Mouse (Mus musculus): ENCODE results near the gene Hist1h1t. TPM values are rescaled to one million over a fixed set of nuclear protein-coding genes. Genes with fewer than 3 reads are reported as not detected.
A peak's percentile ranks its signal among the peaks of the same experiment; 100 is the strongest.

Gene Hist1h1t
- polyA plus RNA-seq, 1 experiment from 2014 or later = not detected

DNA sequence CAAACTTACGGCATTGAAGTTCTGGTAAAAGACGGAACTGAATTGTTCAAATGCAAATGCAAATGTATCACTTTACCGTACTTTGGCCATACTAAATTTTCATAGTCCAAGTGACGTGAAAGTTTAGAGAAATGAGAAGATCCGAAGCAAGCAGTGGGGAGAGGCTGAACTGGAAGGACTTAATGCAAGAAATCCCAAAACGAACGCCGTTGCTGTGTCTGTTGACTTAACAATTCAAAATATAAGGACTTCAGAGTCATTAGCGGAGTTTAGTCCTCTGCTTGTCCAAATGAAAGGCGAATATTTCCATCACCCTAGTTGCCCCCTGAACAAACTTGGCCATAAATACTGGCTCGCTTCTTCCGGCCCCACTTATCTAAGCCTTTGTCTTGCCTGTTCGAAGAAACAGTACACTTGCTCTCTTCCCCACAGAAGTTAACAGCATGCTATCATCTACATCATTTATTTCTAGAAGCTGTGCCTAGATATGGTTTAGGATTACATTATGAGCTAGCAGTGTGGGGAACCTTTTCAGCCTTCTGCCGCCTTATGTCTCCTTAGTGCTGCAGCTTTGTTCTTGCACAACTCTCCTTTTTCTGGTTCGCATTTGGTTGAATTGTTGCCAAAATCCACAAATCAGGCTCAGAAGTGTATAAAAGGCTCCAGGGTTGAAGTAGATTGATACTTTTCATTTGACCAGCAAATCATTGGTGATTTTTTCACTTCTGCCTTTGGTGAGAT is 10.3 kb upstream of the Hist1h1t start:
- Histone ChIP-seq H3K27me3 (ENCODE audit: control insufficient read depth, insufficient read depth, low read length) (no peaks in the 10 kb centered on the region), H3K4me1 (ENCODE audit: control insufficient read depth, insufficient read depth, low read length) (0 out of 2 replicates have a peak, but pooled peaks cover 8% of the 10 kb centered on the region), H3K4me2 (peak overlapping the region; percentile 70), H3K4me3 (ENCODE audit: low read depth, low read length) (peak overlapping the region; percentile 49), H3K27ac (ENCODE audit: low read depth, low read length) (peak overlapping the region; percentile 97), H3K9me3 (replicated peaks; ENCODE audit: control insufficient read depth, low read length) (no peaks in the 10 kb centered on the region), H3K9ac (ENCODE audit: low read depth, low read length) (peak overlapping the region; percentile 68), H3K36me3 (ENCODE audit: control insufficient read depth, insufficient read depth, low read length) (no peaks in the 10 kb centered on the region)
- WGBS (ENCODE audit: insufficient replicate concordance) = 15% methylated on average over 15 of the region's 15 CpGs
- no peak for ATAC-seq (replicated peaks; ENCODE audit: insufficient number of reproducible peaks, low FRiP score, low TSS enrichment)

DNA sequence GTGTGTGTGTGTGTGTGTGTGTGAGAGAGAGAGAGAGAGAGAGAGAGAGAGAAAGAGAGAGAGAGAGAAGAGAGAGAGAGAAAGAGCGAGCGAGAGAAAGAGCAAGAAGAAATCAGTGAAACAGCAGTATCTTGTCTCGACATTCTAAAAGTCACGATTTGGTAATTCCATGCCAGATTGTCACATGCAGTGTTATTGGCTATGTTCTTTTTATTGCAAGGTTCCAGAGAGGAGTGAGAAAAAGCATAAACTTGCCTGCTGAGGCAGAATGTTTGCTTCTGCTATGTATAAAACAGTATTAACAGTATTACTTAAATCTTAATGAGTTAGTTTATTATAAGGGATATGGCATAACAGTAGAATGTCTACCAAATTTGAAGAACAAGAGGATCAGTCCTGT is 9.6 kb upstream of the Hist1h1t start:
- ATAC-seq (replicated peaks; ENCODE audit: insufficient number of reproducible peaks, low FRiP score, low TSS enrichment) = no peak
- Histone ChIP-seq H3K4me1 (ENCODE audit: control insufficient read depth, insufficient read depth, low read length) (0 out of 2 replicates have a peak, but pooled peaks cover 8% of the 10 kb centered on the region), H3K9ac (ENCODE audit: low read depth, low read length) (peak overlapping the region; percentile 68), H3K36me3 (ENCODE audit: control insufficient read depth, insufficient read depth, low read length) (no peaks in the 10 kb centered on the region), H3K9me3 (replicated peaks; ENCODE audit: control insufficient read depth, low read length) (no peaks in the 10 kb centered on the region), H3K4me3 (ENCODE audit: low read depth, low read length) (peak overlapping the region; percentile 49), H3K4me2 (peak overlapping the region; percentile 70), H3K27ac (ENCODE audit: low read depth, low read length) (peak overlapping the region; percentile 97), H3K27me3 (ENCODE audit: control insufficient read depth, insufficient read depth, low read length) (no peaks in the 10 kb centered on the region)
- WGBS (ENCODE audit: insufficient replicate concordance) = 66% methylated on average over 4 of the region's 4 CpGs

DNA sequence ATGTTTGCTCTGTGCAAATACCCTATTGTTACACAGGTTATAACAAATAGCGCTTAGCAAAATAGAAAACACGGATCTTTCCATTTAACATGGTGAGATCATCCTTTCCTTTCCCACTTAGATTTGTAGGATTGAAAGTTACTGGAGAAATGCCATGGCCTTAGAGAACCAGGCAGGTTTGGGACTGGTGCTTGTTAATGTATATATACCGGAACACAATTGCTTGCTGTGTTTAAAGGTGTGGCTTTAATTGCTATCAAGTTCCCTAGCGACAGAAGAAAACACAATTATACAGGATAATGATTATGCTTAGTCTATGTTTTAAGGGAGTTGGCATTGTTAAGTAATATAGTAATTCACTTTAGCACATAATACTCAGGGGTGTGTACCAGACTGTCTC is 8.4 kb upstream of the Hist1h1t start:
- Histone ChIP-seq H3K27ac (ENCODE audit: low read depth, low read length) (no peak overlapping the region), H3K4me1 (ENCODE audit: control insufficient read depth, insufficient read depth, low read length) (0 out of 2 replicates have a peak, but pooled peaks cover 8% of the 10 kb centered on the region), H3K4me3 (ENCODE audit: low read depth, low read length) (no peak overlapping the region), H3K9ac (ENCODE audit: low read depth, low read length) (no peak overlapping the region), H3K27me3 (ENCODE audit: control insufficient read depth, insufficient read depth, low read length) (no peaks in the 10 kb centered on the region), H3K36me3 (ENCODE audit: control insufficient read depth, insufficient read depth, low read length) (no peaks in the 10 kb centered on the region), H3K9me3 (replicated peaks; ENCODE audit: control insufficient read depth, low read length) (no peaks in the 10 kb centered on the region), H3K4me2 (no peak overlapping the region)
- ATAC-seq (replicated peaks; ENCODE audit: insufficient number of reproducible peaks, low FRiP score, low TSS enrichment) = no peak
- WGBS (ENCODE audit: insufficient replicate concordance) = 89% methylated on average over 4 of the region's 4 CpGs

DNA sequence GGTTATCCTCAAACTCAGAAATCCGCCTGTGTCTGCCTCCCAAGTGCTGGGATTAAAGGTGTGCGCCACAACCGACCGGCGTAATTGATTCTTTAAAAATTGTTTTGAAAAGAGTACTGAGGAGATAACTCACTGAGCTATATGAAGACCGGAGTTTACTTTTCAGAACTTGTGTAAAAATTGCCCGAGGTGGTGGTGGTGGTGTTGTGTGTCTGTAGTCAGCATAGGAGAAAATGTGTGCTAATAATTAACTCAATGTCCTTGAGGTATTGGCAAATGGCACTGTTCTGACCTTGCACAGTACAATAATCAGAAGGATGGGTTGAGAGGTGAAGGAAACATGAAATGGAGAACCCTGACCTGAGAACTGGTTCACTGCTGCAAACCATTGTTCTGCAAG is 7.7 kb upstream of the Hist1h1t start:
- no peak for ATAC-seq (replicated peaks; ENCODE audit: insufficient number of reproducible peaks, low FRiP score, low TSS enrichment)
- Histone ChIP-seq H3K4me1 (ENCODE audit: control insufficient read depth, insufficient read depth, low read length) (0 out of 2 replicates have a peak, but pooled peaks cover 4% of the 10 kb centered on the region), H3K9ac (ENCODE audit: low read depth, low read length) (no peak overlapping the region), H3K4me2 (no peak overlapping the region), H3K9me3 (replicated peaks; ENCODE audit: control insufficient read depth, low read length) (no peaks in the 10 kb centered on the region), H3K36me3 (ENCODE audit: control insufficient read depth, insufficient read depth, low read length) (no peaks in the 10 kb centered on the region), H3K4me3 (ENCODE audit: low read depth, low read length) (no peak overlapping the region), H3K27ac (ENCODE audit: low read depth, low read length) (no peak overlapping the region), H3K27me3 (ENCODE audit: control insufficient read depth, insufficient read depth, low read length) (no peaks in the 10 kb centered on the region)
- 88% methylated on average over 7 of the region's 7 CpGs for WGBS (ENCODE audit: insufficient replicate concordance)

DNA sequence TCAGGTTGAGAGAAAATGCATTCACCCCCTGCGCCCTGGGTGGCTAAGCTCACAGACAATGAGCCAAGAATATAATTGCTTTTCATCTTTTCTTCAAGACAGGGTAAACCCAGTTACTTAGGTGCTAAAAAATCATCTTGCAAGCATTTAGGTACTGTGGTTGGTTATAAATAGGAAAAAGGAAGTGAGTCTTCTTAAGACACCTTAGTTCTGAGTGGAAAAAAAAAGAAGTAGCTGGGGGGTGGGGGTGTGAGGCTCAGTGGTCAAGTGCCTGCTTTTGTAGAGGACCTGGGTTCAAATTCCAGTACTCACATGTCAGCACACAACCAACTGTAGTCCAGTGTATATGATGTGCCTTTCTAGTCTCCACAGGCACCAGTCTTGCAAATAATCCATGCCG is 6.7 kb upstream of the Hist1h1t start:
- H3K4me3 ChIP-seq (ENCODE audit: low read depth, low read length) = no peak overlapping the region
- no peak overlapping the region for H3K9ac ChIP-seq (ENCODE audit: low read depth, low read length)
- 94% methylated on average over 2 of the region's 2 CpGs for WGBS (ENCODE audit: insufficient replicate concordance)
- 0 out of 2 replicates have a peak, but pooled peaks cover 3% of the 10 kb centered on the region for H3K4me1 ChIP-seq (ENCODE audit: control insufficient read depth, insufficient read depth, low read length)
- no peaks in the 10 kb centered on the region for H3K27me3 ChIP-seq (ENCODE audit: control insufficient read depth, insufficient read depth, low read length)
- no peak overlapping the region for H3K27ac ChIP-seq (ENCODE audit: low read depth, low read length)
- no peak overlapping the region for H3K4me2 ChIP-seq
- ATAC-seq (replicated peaks; ENCODE audit: insufficient number of reproducible peaks, low FRiP score, low TSS enrichment) = no peak
- no peaks in the 10 kb centered on the region for H3K9me3 ChIP-seq (replicated peaks; ENCODE audit: control insufficient read depth, low read length)
- H3K36me3 ChIP-seq (ENCODE audit: control insufficient read depth, insufficient read depth, low read length) = no peaks in the 10 kb centered on the region

DNA sequence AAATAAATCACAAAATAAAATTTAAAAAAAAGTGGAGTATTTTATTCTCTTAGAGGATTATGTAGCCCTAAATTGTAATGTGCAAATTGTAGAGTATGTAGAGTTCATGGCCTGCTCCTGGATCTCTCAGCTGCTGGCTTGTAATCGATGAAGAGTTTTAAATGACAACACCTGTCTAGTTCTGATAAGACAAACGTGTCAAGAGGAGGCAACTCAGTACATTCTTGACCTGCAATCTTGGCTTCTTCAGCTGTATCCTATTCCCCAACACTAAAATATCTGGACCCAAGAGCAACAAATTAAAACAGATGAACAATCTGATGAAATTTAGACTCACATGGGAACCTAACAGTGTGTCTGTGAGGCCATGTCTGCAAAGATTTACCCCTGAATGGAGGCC is 6.2 kb upstream of the Hist1h1t start:
- Histone ChIP-seq H3K9ac (ENCODE audit: low read depth, low read length) (no peak overlapping the region), H3K4me2 (no peak overlapping the region), H3K27ac (ENCODE audit: low read depth, low read length) (no peak overlapping the region), H3K4me1 (ENCODE audit: control insufficient read depth, insufficient read depth, low read length) (0 out of 2 replicates have a peak, but pooled peaks cover 3% of the 10 kb centered on the region), H3K9me3 (replicated peaks; ENCODE audit: control insufficient read depth, low read length) (no peaks in the 10 kb centered on the region), H3K36me3 (ENCODE audit: control insufficient read depth, insufficient read depth, low read length) (no peaks in the 10 kb centered on the region), H3K27me3 (ENCODE audit: control insufficient read depth, insufficient read depth, low read length) (no peaks in the 10 kb centered on the region), H3K4me3 (ENCODE audit: low read depth, low read length) (no peak overlapping the region)
- 49% methylated on average over 2 of the region's 2 CpGs for WGBS (ENCODE audit: insufficient replicate concordance)
- no peak for ATAC-seq (replicated peaks; ENCODE audit: insufficient number of reproducible peaks, low FRiP score, low TSS enrichment)

DNA sequence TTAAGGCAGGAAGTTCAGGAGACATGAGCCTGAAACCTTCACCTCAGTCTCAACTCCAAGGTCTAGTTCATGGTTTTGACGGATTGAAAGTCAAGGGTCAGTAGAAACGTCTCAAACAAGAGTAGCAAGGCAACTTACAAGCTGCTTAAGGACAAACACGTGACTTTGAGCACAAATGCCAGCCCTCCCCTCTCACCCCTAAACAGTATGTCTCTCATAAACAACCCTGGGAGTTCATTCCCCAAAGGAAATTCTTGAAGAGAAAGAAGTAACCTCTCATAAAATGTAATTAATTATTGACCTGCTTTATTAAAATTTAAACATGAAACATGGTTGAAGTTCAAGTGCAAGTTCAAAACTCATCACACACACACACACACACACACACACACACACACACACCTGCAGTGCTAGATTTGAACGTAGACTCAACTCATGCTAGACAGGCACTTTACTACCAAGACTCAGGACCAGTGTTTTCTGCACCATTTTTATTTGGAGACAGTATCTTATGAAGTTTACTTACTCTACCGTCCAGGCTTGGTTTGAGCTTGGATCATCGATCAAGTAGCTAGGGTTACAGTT is 1.7 kb upstream of the Hist1h1t start:
- Histone ChIP-seq H3K4me1 (ENCODE audit: control insufficient read depth, insufficient read depth, low read length) (no peaks in the 10 kb centered on the region; the same call in 1 of the 2 replicates), H3K9me3 (replicated peaks; ENCODE audit: control insufficient read depth, low read length) (no peaks in the 10 kb centered on the region), H3K27ac (ENCODE audit: low read depth, low read length) (no peak overlapping the region), H3K27me3 (ENCODE audit: control insufficient read depth, insufficient read depth, low read length) (no peaks in the 10 kb centered on the region), H3K4me2 (no peak overlapping the region), H3K36me3 (ENCODE audit: control insufficient read depth, insufficient read depth, low read length) (no peaks in the 10 kb centered on the region), H3K4me3 (ENCODE audit: low read depth, low read length) (no peak overlapping the region), H3K9ac (ENCODE audit: low read depth, low read length) (no peak overlapping the region)
- WGBS (ENCODE audit: insufficient replicate concordance) = 77% methylated on average over 6 of the region's 6 CpGs
- no peak for ATAC-seq (replicated peaks; ENCODE audit: insufficient number of reproducible peaks, low FRiP score, low TSS enrichment)

DNA sequence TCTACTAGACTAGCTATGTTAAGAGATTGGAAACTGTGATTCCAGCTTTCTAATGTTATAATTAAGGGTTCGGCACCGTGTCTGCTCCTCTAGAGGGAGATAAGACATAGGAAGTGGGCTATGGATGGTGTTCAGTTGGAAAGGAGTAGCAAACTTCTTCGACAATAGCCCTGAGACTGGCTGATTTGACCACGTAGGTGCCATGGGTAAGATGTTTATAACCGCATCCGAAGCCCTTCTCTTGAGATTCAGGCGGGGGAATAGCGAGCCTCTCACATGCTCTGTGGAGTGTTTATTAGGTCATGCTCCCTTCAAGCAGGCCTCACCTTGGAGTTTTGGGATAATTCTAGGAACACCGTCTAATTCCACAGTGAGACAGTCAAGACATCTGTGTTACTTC is 658 bp upstream of the Hist1h1t start:
- no peaks in the 10 kb centered on the region; the same call in 1 of the 2 replicates for H3K4me1 ChIP-seq (ENCODE audit: control insufficient read depth, insufficient read depth, low read length)
- no peak for ATAC-seq (replicated peaks; ENCODE audit: insufficient number of reproducible peaks, low FRiP score, low TSS enrichment)
- no peaks in the 10 kb centered on the region for H3K9me3 ChIP-seq (replicated peaks; ENCODE audit: control insufficient read depth, low read length)
- no peaks in the 10 kb centered on the region for H3K27me3 ChIP-seq (ENCODE audit: control insufficient read depth, insufficient read depth, low read length)
- H3K9ac ChIP-seq (ENCODE audit: low read depth, low read length) = no peak overlapping the region
- 89% methylated on average over 9 of the region's 9 CpGs for WGBS (ENCODE audit: insufficient replicate concordance)
- H3K36me3 ChIP-seq (ENCODE audit: control insufficient read depth, insufficient read depth, low read length) = no peaks in the 10 kb centered on the region
- H3K27ac ChIP-seq (ENCODE audit: low read depth, low read length) = no peak overlapping the region
- no peak overlapping the region for H3K4me2 ChIP-seq
- H3K4me3 ChIP-seq (ENCODE audit: low read depth, low read length) = no peak overlapping the region
